Mouse (Mus musculus) kidney, postnatal 0 days (tissue): Measurements from ENCODE around the gene Lrrc42. TPM values are rescaled to one million over a fixed set of nuclear protein-coding genes. Genes with fewer than 3 reads are reported as not detected.

ENCODE experiments used
- ATAC-seq: fragments of 200-750 bp; cut with Nextera tagmentation; replicated peaks from 2 replicates; pipeline ENCODE4 v1.8.0; 2017; ENCODE audit warnings: low read depth, moderate number of reproducible peaks, moderate TSS enrichment, moderate library complexity; ENCODE audit not compliant: low FRiP score
- DNase-seq: peaks from one replicate; pipeline ENCODE4 v3.0.0-alpha.2; 2016; ENCODE audit warnings: low spot score
- H3K27ac ChIP-seq: fragments of 300-500 bp; sonication (generic); 2 replicates; pipeline ENCODE4 v1.5.1; 2014; ENCODE audit warnings: mild to moderate bottlenecking
- H3K27me3 ChIP-seq: fragments of 300-500 bp; sonication (generic); 2 replicates; pipeline ENCODE4 v1.6.1; 2014; ENCODE audit warnings: low read length, mixed read lengths; ENCODE audit not compliant: insufficient read depth
- H3K36me3 ChIP-seq: fragments of 300-500 bp; sonication (generic); 2 replicates; pipeline ENCODE4 v1.6.1; 2014; ENCODE audit warnings: low read length, mixed read lengths; ENCODE audit not compliant: insufficient read depth
- H3K4me1 ChIP-seq: fragments of 300-500 bp; sonication (generic); replicated peaks from 2 replicates; pipeline ENCODE4 v1.6.1; 2014; ENCODE audit warnings: antibody characterized with exemption, low read length, mixed read lengths; ENCODE audit not compliant: insufficient read depth
- H3K4me2 ChIP-seq: fragments of 300-500 bp; sonication (generic); 2 replicates; pipeline ENCODE4 v1.6.1; 2014; ENCODE audit warnings: mild to moderate bottlenecking, low read length, moderate library complexity, mixed read lengths
- H3K4me3 ChIP-seq: fragments of 300-500 bp; sonication (generic); replicated peaks from 2 replicates; pipeline ENCODE4 v1.5.1; 2014; ENCODE audit warnings: low read depth, low read length
- H3K9ac ChIP-seq: fragments of 300-500 bp; sonication (generic); 2 replicates; pipeline ENCODE4 v1.6.1; 2014; ENCODE audit warnings: low read depth, low read length
- H3K9me3 ChIP-seq: fragments of 300-500 bp; sonication (generic); replicated peaks from 2 replicates; pipeline ENCODE4 v1.6.1; 2016; ENCODE audit warnings: low read length, inconsistent platforms, mixed read lengths
- CTCF ChIP-seq: IDR thresholded peaks from 2 replicates; pipeline ENCODE4 v1.5.1; 2016; ENCODE audit warnings: antibody characterized with exemption, low read depth, mild to moderate bottlenecking, moderate library complexity
- WGBS: fragments of 180-500 bp; shearing (Covaris S2); extraction: QIAGEN DNeasy Blood & Tissue Kit; methylation state at CpG from one replicate; pipeline ENCODE4 v1.1.7; 2014; 5-methylcytosine and 5-hydroxymethylcytosine counted together
- polyA plus RNA-seq: library from polyadenylated mRNA; unstranded; fragments of >200 nt; fragmentation: Nextera tagmentation; extraction: Ambion mirVana; gene quantifications from 2 replicates; pipeline ENCODE4 v1.2.1, GENCODE M21; 2015

The Lrrc42 gene
- polyA plus RNA-seq, 1 experiment from 2014 or later: 72.2 TPM

DNA sequence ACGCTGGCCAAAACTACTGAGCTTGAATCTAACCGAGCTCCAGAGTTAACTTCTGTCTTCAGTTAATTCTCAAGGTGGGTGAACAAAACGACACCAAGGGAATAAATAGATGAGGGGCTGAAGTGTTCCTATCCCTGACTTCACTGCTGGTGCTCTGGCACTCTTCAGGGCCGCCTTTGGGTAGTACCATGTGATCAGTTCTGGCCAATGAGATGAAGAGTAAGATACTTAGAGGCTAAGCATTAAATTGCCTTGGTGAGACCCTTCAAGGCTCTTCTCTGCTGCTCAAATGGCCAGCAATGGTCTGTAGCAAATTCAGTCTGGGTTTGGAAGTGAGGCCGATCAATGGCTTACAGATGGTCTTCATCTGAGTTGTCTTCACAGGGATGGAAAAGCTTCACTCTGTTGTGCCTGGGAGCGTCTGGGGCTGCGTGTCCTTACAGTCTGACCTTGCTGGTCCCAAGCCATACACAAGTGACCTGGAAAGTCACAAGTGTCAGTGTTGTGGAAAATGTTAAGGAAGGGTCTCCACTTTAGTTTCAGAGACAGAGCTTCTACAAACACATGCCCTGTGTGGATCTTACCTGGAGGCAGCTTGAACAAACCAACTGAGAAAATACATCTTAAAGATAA lies 27.6 kb upstream of the Lrrc42 start:
- no peaks in the 10 kb centered on the region for H3K9me3 ChIP-seq

DNA sequence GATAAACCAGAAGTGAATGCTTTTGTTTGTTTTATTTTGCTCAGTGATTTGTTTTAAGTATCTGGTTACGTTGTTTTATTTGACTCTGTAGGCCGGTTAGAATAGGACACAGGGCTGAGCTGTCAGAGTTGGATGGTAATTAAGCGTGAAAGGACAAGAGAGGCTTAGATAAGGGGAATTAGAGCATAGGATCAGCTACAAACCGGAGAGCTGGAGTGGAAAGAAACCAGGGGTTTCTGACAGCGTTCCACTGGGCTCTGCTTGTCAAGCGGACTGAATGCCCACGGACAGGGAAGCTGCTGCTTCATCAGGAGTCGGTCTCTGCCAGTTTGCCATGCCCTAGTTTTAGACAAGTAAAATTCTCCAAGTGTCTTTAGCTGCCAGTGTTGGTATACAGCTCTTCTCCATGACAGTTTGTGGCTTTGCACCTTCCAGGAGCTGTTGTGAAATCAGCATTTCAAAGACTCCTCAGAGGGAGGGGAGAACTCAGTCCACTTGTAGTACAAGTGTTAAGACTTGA lies 24.9 kb upstream of the Lrrc42 start:
- Histone ChIP-seq H3K9ac (no peak overlapping the region), H3K9me3 (no peaks in the 10 kb centered on the region), H3K36me3 (peaks cover 9% of the 10 kb centered on the region; the same call in 1 of the 2 replicates), H3K4me1 (no peaks in the 10 kb centered on the region), H3K27me3 (no peaks in the 10 kb centered on the region), H3K27ac (no peak overlapping the region), H3K4me3 (no peak overlapping the region), H3K4me2 (no peak overlapping the region)
- DNase-seq (peak; percentile 34), ATAC-seq (no peak)
- WGBS: 19% methylated on average over 8 of the region's 8 CpGs
- TF ChIP-seq CTCF: no peak

More for the DNA sequence above, 27.6 kb upstream of the Lrrc42 start:
- ATAC-seq (no peak), DNase-seq (no peak)
- Histone ChIP-seq H3K4me2 (no peak overlapping the region), H3K4me1 (no peaks in the 10 kb centered on the region), H3K27me3 (no peaks in the 10 kb centered on the region), H3K4me3 (no peak overlapping the region), H3K9ac (no peak overlapping the region), H3K36me3 (peaks cover 9% of the 10 kb centered on the region; the same call in 1 of the 2 replicates), H3K27ac (no peak overlapping the region)
- TF ChIP-seq CTCF: no peak
- WGBS: 74% methylated on average over 7 of the region's 7 CpGs

GRCm38 (mm10) chr4:107274511-107274910 lies 21.2 kb upstream of the Lrrc42 start:
- Histone ChIP-seq H3K27me3 (no peaks in the 10 kb centered on the region), H3K36me3 (no peaks in the 10 kb centered on the region), H3K9me3 (no peaks in the 10 kb centered on the region), H3K27ac (no peak overlapping the region), H3K4me2 (no peak overlapping the region), H3K4me3 (no peak overlapping the region), H3K4me1 (no peaks in the 10 kb centered on the region), H3K9ac (no peak overlapping the region)
- DNase-seq: no peak
- TF ChIP-seq CTCF: no peak
- no peak for ATAC-seq
- WGBS: 68% methylated on average over 5 of the region's 5 CpGs

DNA sequence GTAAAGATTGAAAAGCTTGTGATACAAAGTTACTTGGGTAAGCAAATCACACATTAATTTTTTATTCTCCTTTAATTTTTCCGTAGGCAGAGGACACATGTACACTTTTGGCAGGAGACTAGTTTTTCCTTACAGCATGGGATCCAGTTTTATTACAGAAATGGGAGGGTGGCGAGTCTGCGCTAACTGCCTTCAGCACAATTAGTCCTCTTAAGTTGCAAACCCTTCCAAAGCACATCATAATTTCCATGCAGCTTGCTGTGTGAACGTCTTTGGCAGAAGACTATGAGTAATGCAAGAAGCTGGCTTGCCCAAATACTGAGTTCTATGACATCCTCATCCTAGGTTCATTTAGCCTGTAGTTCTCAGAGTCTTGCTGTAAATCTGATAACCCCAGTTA lies 20.4 kb upstream of the Lrrc42 start:
- WGBS: 70% methylated on average over 4 of the region's 4 CpGs
- H3K9me3 ChIP-seq: no peaks in the 10 kb centered on the region
- no peak overlapping the region for H3K9ac ChIP-seq
- H3K4me2 ChIP-seq: no peak overlapping the region
- no peaks in the 10 kb centered on the region for H3K36me3 ChIP-seq
- H3K4me3 ChIP-seq: no peak overlapping the region
- ATAC-seq (no peak), DNase-seq (no peak)
- H3K27me3 ChIP-seq: no peaks in the 10 kb centered on the region
- no peaks in the 10 kb centered on the region for H3K4me1 ChIP-seq
- H3K27ac ChIP-seq: no peak overlapping the region
- TF ChIP-seq CTCF: no peak

DNA sequence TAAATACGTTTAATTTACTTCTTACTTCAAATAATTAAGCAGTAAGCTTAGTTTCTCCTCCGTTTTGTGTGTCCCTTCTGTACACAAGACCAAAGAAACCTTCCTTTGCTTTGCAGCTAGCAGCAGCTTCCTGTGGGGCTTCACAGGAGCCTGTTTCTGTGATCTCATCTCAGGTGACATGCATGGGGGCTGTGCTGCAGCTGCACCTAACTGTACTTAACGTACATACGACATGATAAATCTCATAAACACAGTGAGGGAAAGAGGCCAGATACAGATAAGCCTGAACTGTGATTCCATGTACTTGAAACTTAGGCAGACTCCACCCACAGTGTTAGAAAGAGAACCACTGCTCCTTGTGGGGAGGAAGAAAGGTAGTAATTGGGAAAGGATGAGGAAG lies 6.7 kb upstream of the Lrrc42 start:
- Histone ChIP-seq H3K27me3 (no peaks in the 10 kb centered on the region), H3K4me1 (no peaks in the 10 kb centered on the region), H3K9ac (no peak overlapping the region), H3K4me3 (no peak overlapping the region), H3K4me2 (no peak overlapping the region), H3K27ac (no peak overlapping the region), H3K9me3 (no peaks in the 10 kb centered on the region), H3K36me3 (0 out of 2 replicates have a peak, but pooled peaks cover 3% of the 10 kb centered on the region)
- WGBS: 41% methylated on average over 4 of the region's 4 CpGs
- DNase-seq: no peak
- ATAC-seq: no peak
- TF ChIP-seq CTCF: no peak

DNA sequence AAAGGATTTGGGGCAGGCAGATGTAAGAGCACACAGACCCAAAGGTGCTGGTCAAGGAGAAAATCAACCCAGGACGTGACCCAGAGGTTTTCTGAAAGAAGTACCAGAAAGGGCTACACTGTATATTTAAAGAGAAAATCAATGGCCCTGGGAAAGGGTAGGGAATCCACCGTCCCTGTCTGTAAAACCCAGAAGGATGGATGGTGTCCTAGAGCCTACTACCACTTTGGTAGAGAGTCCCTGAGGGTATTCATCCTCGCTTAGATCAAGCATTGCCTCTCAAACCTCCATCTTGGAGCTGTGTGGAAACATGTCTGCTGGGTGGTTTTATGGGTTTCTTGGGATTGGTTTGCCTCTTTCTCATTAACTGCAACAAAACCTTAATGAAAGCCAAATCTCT lies 1.1 kb upstream of the Lrrc42 start:
- Histone ChIP-seq H3K27me3 (no peaks in the 10 kb centered on the region), H3K4me3 (peak overlapping the region; percentile 93), H3K36me3 (no peaks in the 10 kb centered on the region), H3K27ac (peak overlapping the region; percentile 81), H3K9ac (peak overlapping the region; percentile 80), H3K9me3 (no peaks in the 10 kb centered on the region), H3K4me1 (peaks cover 3% of the 10 kb centered on the region; the same call in 1 of the 2 replicates), H3K4me2 (peak overlapping the region; percentile 83)
- TF ChIP-seq CTCF: no peak
- no peak for DNase-seq
- WGBS: 28% methylated on average over 3 of the region's 3 CpGs
- no peak for ATAC-seq

- H3K36me3 ChIP-seq: peaks cover under 1% of the 10 kb centered on the region; the same call in 1 of the 2 replicates
- H3K9me3 ChIP-seq: no peaks in the 10 kb centered on the region
- 2% methylated on average over 11 of the region's 11 CpGs for WGBS
- H3K27ac ChIP-seq: peak overlapping the region; percentile 81
- DNase-seq (peak; percentile 16), ATAC-seq (no peak)
- H3K4me2 ChIP-seq: peak overlapping the region; percentile 83
- H3K9ac ChIP-seq: peak overlapping the region; percentile 80
- H3K27me3 ChIP-seq: no peaks in the 10 kb centered on the region
- H3K4me1 ChIP-seq: peaks cover 3% of the 10 kb centered on the region; the same call in 1 of the 2 replicates
- no peak for TF ChIP-seq CTCF
- peak overlapping the region; percentile 93 for H3K4me3 ChIP-seq
These were observed 810 bp downstream of the Lrrc42 start for GRCm38 (mm10) chr4:107252522-107252921.
